Mouse (Mus musculus) megakaryocyte progenitor cell, adult 5-6 weeks (primary cell): ENCODE results near the gene Zfp619. TPM values are rescaled to one million over a fixed set of nuclear protein-coding genes. Genes with fewer than 3 reads are reported as not detected.
"Not testable (repeated sequence)": the region's sequence is repeated elsewhere in the genome, so short reads cannot be mapped to it uniquely, and the experiment has no call there.

Experiments
- ATAC-seq: replicated peaks from 2 replicates; pipeline ENCODE4 v1.8.0; 2016; ENCODE audit warnings: mild to moderate bottlenecking, moderate TSS enrichment, inconsistent platforms; ENCODE audit not compliant: poor library complexity
- total RNA-seq, 2 experiments: library from RNA; stranded (forward) in 1 of 2; stranded (reverse) in 1 of 2; fragments of 157-497, 149-512 nt in 1 of 2; fragments of 200-1000 nt in 1 of 2; gene quantifications; 2 replicates each; pipeline versions ENCODE4 v1.2.3 to v1.2.4; 2015 to 2017

Gene Zfp619
- total RNA-seq (2015) (3.8 and 3.9 TPM in 2 replicates), total RNA-seq (2017) (2.4 and 3.1 TPM in 2 replicates)

DNA sequence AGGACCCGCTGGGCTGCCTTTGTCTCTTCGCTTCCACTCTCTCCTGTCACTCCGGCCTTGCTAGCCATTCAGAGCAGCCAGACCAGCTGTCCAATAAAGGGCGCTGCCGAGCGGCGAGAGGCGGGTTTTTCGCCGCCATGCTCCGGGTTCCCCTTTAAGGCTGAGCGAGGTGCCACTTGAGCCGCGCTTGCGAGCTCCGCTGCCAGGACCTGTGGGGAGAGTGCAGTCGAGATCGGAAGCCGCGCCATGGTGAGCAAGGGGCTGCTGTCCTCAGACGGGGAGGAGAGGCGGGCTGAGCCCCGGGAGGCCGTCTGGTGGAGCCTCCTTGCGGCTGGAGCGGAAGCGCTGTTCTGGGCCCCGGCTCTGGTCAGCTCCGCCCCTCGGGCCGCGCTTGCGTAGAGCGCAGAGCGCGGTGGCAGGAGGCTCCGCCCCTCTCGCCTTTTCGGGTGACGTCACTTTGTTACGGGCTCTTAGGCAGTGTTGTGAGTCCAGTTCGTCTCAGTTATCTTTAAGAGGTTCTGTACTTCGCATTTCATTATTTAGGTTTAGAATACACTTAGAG is at the start of gene Zfp619:
TSS of gene Zfp619 (plus strand) at position 151 of the 562 bp plus-strand sequence.
- ATAC-seq: peak; percentile 95

DNA sequence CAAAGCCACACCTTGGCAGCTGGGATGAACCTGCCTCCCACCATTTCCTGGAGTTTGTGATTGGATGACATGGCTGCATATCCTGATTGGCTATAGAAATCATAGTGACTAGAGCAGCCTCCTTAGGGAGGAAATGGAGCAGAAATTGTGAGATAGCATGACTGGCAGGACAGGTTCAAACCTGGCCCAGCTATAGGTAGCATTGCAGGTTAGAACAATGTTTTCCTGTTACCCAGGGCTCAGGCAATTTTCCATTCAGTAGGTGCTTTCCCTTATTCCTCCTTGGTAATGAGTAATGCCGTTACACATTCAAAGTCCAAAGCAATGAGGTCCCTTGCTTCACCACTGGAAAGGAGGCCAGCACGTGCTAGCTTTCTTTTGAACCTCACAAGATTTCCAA is 38.6 kb upstream of the Zfp619 start:
- ATAC-seq: no peak

DNA sequence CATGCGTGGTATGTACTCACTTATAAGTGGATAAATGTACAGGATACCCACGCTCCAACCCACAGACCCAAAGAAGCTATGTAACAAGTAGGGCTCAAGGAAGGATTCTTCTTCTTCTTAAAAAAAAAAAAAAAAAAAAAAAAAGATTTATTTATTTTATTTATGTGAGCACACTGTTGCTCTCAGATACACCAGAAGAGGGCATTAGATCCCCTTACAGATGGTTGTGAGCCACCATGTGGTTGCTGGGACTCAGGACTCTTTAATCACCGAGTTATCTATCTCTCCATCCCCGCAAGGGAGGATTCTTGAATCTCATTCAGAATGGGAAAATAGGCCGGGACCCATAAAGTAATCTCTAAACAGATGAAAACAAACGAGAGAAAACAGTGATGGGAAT is 33.2 kb upstream of the Zfp619 start:
- no peak for ATAC-seq

DNA sequence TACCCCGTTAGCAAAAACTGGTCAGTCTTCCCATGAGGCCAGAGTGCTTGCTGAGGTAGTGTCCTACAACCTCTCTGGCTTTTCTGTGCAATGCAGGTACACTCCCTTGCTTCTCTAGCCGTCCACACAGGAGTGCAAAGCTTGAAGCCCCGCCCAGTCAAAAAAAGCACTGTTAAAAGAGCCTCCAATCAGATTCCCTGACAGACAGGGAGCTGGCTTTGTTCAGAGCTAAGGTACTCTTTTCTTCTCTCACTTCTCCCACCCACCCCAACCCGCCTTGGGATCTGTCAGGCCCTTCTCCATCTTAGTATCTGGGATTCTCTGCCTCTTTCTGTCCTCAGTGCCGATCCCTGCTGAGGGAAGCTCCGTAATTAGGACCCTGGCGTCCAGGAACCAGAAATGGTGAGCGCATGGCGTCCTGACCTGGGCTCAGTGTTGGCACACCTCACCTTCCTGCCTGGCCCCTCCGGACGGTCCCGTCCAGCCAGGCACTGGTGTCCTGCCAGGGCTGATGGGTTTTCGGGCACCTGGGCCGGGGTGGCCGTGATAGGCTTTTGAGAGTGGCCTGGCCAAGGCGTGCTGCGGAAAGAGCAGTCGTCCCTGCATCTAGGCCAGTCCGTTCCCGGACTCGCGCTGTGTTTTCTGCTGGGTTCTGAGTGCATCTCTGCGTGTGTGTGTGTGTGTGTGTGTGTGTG is 30.3 kb upstream of the Zfp619 start:
- peak; percentile 50 for ATAC-seq

DNA sequence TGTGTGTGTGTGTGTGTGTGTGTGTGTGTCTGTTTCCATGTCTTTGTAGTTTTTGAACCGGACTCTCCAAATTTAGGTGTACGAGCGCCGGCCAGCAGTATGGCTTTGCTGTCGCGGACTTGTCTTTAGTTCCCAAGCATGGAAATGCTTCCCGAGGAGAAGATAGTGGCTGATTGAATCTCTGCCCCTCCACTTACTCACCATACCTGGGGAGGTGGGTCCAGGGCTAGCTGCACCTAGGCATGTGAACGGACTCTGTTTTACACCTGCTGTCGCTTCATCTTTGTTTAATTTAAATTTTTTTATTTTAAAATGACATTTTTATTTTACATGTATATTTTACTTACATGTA is 29.7 kb upstream of the Zfp619 start:
- no peak for ATAC-seq

- no peak for ATAC-seq
Observed at GRCm38 (mm10) chr7:39494646-39495045, 22.9 kb upstream of the Zfp619 start.

- no peak for ATAC-seq
Observed at GRCm38 (mm10) chr7:39504100-39504499, 13.5 kb upstream of the Zfp619 start.

GRCm38 (mm10) chr7:39518362-39518761 is 796 bp downstream of the Zfp619 start:
- no peak for ATAC-seq

- peak; percentile 92 for ATAC-seq
Observed at GRCm38 (mm10) chr7:39523703-39524424, 6.3 kb downstream of the Zfp619 start.

GRCm38 (mm10) chr7:39543151-39543550 is 25.6 kb downstream of the Zfp619 start:
- no peak for ATAC-seq

DNA sequence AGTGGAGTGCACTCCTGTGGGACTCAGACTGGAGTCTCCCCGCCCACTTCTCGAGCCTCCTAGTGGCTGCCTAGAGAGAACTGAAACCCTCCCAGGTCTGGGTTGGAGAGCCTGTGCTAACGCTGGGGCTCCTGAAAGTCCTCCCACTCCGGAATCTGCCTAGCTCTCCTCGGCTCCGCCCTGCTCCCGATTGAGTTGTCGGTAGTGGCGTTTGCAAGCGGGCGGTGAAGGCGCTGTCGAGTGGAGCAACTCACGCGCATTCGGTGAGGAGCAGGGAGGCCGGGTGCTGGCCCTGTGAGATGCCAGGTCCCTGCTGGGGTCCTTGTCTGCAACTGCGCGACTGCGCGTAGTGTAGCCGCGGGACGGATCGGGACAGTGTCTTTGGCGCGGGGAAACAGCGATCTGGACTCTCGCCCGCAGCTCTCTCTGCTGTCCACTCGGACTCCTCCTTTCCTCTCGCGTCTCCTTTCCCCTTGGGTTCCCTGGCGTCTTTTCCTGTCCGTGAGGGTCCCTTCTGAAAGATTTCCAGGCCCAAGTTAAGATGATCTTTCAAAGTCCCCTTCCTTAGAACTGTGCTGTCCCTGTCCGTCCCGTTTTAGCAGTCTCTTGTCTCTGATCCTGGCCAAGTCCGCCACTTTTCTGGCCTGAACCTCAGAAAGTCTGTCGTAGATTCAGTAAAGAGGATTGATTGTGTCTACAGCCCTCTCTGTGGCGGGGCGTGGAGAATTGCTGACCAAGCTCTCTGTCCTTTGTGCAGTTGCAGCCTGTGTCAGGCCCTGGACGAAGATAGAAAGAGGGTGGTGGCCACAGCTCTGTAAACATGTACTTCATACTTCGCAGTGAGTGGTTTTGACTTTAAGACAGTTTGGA is 26.9 kb downstream of the Zfp619 start:
- ATAC-seq: peak; percentile 98

- ATAC-seq: no peak
Observed at GRCm38 (mm10) chr7:39545134-39545533, 27.6 kb downstream of the Zfp619 start.

GRCm38 (mm10) chr7:39549336-39549735 is 31.8 kb downstream of the Zfp619 start:
- no peak for ATAC-seq

GRCm38 (mm10) chr7:39551976-39552891 is 34.7 kb downstream of the Zfp619 start:
- ATAC-seq: peak; percentile 92

DNA sequence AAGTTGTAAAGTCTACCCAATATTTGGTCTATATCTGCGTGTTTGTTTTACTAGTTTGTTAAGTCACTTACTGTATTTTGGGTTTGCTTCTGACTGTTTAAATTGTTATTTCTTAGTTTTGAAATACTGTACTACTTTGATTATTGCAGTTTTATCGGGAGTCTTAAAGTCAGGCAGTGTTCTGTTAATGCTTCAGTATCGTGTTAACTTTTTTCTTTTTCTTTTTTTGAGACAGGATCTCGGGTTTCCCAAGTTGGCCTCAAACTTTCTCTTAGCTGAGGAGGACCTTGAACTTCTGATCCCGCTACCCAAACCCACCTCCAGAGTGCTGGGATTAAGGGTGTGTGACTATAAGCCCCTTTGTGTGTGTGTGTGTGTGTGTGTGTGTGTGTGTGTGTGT is 35.4 kb downstream of the Zfp619 start:
- no peak for ATAC-seq

DNA sequence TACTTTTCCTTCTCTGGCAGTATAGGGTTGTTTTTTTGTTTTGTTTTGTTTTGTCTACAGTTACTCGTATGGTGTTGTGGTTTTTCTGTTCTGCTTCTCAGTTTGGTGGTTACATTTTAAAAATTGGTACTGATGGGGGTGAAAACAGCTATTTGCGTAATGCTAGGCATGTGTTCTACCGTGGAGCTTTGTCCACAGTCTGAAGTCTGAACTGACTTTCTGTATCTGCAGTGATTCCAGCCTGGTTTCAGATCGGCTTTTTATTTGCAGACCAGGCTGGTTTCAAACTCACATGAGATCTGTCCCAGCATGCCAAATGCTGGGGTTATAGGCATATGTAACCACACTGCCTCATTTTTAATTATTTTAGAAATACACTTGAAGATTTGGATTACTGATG is 36.3 kb downstream of the Zfp619 start:
- ATAC-seq: no peak

- ATAC-seq: no peak
Observed at GRCm38 (mm10) chr7:39580066-39580465, 62.5 kb downstream of the Zfp619 start.

DNA sequence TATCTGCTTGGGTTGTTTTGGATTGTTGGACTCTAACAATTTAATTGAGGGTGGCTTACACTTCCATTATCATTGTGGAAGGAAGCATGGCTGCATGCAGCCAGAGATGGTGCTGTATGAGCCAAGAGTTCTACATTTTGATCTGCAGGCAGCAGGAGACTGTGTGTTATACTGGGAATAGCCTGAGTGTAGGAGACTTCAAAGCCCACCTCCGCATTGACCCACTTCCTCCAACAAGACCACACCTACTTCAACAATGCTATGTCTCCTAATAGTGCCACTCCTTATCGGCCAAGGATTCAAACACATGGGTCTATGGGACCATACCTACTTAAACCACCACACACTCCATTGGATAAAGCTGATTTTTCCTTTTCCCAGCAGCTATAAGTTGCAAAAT is 63.0 kb downstream of the Zfp619 start:
- no peak for ATAC-seq

DNA sequence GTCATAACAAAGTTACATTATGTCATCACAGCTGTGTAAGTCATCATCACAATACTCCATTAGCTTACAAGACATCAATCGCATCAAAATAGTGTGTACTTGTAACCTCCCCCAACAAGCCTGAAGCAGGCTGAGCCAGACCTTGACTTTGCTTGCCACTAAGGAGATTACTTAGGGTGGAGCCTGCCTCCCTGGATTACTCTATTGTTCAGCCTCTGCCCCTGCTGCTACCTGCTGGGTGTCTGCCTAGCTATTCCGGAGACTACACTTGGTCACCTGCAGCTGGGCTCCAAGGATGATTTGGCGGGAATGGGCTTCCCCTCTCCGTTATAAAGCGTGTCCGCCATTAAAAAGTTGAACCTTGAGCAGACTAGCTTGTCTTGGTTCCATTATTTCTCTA is 69.3 kb downstream of the Zfp619 start:
- not testable (repeated sequence) for ATAC-seq

GRCm38 (mm10) chr7:39588037-39588436 is 70.5 kb downstream of the Zfp619 start:
- ATAC-seq: no peak
